Mouse (Mus musculus): ENCODE measurements at regions not wholly inside any gene's neighbourhood (a gene's known extent, or its start where the extent isn't known, plus 50 kb on each side); places are given as distances from the start of the nearest gene placed in this dataset.
"Not testable (repeated sequence)": the region's sequence is repeated elsewhere in the genome, so short reads cannot be mapped to it uniquely, and the experiment has no call there.

DNA sequence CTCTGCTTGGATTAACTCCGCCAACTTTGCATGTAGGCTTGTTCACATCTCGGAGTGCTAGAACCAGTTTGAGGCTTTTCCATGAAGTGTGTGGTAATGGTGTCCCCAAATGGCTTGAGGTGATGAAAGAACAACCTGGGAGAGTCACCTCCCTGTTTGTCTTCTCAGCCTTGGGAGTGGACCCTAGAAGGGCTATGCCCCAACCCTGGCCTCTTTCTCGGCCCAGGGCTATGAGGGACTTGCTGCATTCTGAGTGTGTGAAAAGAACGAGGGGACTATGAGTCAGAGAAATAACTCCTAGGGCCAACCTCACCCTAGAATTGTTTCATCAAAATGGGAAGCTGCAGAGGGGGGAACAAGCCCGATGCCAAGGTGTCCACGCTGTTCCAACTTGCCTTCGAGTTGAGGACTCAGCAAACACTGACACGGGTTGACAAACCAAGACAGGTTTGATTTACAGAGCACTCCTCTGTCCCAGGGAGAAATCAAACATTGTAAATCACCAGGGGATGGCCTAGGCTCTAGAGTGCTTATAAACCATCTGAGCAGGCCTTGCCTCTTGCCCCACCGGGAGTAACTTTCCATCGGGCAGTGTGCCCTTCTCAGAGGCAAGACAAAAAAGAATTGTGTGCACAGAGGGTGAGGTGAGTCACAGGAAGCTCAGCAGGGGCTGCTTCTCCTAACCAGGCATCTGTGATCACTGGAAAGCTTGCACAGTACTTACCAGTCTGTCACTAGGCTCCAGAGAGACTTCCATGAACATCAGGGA lies 186.3 kb upstream of the Tmem45b start:
- no peak for DNase-seq

DNA sequence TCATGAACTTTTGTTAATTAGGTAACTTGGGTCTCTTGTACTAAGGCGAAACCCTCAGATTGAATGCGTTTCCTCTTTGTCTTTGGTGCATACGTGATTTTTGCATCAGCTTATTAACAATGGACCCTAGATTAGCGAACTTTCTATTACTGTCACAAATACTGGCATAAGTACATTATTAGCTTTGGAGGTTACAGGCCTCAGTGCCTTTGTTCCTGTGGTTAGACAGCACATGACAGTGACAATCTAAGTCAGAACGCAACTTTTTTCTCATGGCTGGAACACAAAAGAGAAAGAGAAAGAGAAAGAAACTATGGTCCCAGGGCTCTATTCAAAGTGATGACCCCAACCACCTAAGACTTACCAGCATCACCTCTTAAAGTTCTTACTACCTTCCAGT lies 184.8 kb upstream of the Tmem45b start:
- no peak for DNase-seq

DNA sequence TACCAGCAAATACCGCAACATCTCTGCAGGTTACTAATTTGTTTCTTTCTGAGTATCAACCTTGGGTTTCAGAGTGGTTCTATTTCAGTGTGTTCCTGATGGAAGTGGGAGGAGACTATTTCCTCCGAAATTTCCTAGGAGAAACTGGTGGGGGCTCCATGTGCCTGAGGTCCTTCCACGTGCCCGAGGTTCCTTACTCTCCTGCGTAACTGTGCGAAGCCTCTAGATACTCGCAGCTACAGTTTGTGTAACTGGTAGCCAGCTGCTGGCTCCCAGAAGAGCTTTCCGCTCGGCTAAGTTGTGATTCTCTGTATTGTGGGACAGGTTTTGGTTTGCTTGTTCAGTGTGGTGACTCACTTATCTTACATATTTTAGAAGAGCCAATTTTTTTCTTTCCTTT lies 184.3 kb upstream of the Tmem45b start:
- DNase-seq: no peak

DNA sequence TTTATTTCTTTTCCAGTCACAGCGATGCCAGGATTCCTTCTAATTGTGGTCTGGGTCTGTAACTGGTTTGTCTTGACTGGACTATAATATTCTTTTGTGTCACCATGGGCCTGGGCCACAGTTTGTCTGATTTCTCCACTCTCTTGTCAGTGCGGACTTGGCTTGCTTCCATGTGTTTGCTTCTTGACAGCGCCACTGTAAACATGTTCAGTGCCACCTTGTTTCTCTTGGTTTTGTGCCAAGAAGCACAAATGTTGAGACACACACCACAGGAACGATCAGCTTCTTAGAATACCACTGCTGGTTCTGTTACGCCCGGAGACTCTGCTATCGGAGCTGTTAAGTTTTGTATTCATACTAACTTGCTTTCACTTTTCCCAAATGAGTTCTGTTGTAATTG lies 180.9 kb upstream of the Tmem45b start:
- no peak for DNase-seq

DNA sequence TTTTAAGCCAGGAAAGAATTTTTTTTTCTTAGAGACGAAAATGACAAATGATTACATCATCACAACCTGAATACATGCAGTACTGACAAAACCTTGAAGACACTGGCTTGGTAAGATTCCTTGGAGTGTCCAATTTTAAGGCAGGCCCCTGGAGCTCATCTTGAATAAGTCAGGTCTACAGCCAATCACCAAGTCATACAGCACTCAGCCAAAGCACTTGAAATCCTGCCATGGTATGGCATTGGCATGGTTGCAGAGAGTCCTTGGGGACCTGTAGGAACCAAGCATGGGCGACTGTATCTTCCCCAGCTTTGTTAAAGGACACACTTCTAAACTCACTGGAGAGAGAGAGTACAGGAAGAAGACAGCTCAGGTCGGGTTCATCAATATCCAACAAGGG lies 179.8 kb upstream of the Tmem45b start:
- no peak for DNase-seq

DNA sequence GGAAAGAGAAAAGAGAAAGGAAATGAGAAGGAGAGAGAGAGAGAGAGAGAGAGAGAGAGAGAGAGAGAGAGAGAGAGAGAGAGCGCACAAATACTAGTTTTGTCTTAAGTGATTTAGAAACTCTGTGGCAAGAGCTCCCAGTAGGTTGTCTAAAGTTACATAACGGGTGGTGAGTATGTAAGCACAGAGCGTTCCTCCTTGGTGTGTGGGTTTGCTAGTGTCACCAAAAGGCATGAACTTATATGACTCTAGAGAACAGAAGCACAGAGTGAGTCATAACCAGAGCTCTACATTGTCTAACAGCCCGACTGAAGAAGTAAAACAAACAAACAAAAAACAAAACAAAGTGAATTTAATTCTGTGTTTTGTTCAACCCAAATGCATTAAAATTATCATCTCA lies 177.9 kb upstream of the Tmem45b start:
- no peak for DNase-seq

DNA sequence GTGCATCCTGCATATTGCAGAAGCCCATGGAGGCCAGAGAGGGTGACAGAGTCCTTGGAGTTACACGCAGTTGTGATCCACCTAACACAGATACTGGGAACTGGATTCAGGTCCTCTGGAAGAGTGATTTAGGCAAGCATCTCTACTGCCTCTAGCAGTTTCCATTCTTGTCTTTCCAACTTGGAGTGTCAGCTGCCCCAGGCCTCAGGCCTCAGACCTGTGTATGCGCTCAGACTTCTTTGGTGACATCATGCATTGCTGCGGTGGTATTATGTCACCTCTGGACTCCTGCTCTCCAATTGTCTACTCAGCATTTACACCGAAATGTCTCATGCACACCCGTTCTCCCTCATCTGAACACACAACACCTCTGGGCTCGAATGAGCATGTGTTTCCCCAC lies 164.0 kb upstream of the Tmem45b start:
- DNase-seq: no peak

DNA sequence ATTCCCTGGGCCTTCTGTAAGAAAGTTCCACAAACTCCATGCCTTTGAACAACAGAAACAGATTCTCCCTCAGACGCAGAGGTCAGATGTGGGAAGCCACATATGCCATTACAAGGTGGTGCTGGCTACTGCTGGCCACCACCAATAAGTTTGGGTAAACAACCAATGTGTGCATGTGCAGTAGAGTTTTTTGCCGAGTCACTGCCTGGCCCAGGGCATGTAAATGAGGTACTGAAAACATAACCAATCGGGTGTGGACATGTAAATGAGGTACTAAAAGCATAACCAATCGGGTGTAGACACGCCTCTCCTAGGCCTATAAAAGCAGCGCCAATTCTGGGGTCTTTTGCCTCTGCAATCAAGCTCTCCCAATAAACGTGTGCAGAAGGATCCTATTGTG lies 157.3 kb upstream of the Tmem45b start:
- not testable (repeated sequence) for DNase-seq

DNA sequence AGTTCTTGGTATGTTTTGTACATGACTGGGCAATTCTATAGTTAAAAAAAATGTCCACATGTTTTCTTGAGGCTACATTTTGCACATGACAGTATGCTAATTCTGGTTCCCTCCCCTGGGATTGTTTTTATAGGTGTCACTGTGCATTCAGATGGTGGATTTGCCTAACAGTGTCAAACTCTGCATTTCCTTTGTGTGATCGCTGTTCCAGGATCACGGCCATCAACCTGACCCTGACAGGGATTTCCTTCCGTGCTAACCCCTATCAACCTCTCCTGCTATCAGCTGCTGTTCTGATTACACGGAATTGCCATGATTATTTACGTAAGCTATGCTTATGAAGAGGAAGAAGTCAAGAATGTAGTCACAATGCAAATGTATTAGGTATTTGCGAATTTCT lies 155.1 kb upstream of the Tmem45b start:
- no peak for DNase-seq

DNA sequence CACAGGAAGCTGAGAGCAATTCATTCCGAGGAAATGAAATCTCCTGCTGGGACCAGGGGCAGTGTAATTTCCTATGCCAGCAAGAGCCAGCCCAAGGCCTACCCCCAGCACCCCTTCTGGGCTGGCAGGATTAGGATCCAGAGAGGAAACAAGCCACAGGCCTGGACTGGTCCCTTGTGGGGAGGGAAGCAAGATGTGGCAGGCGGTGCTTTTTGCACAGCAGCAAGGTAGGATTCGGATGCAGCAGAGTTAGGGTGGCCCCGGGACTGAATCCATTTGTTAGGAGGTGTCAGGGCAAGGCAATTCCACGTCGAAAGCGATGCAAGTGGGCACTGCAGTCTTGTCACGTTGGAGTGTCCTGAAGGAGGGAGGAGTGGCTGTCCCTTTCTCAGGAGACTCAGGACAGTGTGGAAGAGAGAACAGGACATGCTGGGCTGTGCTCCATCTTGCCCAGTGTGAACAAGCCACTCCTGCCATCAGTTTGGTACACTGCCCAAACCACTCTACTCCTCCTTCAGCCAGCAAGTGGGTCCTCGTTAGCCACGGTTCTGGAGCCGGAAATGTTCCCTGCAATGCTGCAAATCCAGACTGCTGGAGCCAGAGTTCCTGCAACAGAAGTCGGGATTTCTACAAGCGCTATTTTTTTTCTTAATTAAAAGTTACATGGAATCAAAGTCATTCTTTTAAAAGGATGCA lies 150.1 kb upstream of the Tmem45b start:
- DNase-seq: no peak

DNA sequence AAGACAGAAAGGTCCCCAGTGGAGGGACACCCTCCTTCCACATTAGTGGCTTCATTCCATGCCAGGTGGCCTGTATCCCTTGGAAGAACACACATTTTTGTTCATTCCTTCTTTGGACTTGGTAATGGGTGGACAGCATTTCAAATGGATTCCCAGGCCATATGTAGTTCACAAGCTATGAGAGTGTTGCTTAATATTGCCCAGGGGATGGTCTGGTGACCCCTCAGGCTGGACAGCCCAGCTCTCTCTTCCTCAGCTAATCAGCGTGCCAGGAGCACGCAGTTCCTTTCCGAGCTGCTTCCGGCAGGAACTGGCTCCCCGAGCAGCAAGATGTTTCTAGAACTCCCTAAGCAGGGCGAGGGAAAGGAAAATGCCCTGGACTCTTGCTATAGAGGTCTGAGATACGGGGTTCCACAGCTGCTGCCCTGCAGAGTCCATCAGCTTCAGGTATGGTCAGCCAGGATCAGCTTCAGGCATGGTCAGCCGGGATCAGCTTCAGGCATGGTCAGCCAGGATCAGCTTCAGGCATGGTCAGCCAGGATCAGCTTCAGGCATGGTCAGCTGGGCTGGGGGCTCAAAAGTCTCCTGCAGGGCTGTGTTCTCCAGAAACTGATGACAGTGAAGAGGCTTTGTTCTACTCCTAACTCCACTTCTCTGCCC lies 146.9 kb upstream of the Tmem45b start:
- no peak for DNase-seq

DNA sequence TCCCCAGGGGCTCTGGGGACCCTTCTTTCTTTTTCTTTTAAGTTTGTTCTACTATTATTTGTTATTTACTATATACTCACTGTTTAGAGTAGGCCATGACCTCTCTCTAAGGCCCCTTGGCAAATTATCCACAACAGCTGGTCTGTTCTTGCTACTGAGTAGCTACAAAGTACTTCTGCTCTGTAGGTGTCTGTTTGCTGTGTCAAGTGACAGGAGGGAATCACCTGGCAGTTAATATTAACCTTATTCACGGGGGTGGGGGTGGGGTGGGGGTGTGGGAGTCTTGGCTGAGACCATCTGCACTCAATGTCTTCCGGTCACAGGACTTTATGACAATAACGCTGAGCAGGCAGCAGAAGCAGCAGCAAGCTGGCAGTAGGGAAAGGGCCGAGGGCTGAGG lies 146.4 kb upstream of the Tmem45b start:
- DNase-seq: no peak

DNA sequence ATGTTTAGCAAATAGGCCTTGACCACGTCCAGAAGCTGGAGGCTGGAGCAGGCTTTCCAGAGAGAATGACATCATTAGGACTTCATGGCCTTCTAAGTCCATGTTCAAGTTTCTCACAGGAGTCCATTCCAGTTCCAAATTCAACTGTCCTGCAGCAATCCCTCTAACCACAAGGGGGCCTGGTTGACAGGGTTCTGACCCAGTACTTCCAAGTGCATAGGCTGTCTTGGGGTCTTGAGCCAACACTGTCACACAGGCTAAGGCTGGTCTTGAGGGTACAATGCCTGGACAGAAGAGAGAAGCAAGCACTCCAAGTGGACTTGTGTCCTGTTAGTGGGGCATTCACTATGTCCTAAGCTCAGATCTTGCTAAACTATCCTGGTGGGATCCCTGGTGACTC lies 145.9 kb upstream of the Tmem45b start:
- peak; percentile 4 for DNase-seq

DNA sequence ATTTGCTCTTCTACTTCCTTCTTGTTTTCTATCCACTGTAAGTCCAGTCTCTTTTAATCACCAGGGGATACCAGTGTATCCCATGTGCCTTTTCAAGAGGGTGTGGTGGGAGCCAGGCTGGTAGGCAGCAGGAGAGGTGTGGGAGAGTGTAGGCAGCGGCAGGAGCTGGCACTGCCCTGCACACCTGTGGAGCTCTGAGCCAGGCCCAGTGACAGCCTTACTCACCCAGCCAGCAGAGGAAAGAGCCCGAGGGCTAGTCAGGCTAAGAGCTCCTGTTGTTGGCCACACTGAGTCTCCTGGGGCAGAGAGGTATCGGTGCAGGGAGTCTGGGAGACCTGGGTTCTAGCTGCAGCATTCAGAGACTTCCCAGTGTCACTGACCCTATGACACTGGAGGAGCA lies 145.5 kb upstream of the Tmem45b start:
- no peak for DNase-seq

DNA sequence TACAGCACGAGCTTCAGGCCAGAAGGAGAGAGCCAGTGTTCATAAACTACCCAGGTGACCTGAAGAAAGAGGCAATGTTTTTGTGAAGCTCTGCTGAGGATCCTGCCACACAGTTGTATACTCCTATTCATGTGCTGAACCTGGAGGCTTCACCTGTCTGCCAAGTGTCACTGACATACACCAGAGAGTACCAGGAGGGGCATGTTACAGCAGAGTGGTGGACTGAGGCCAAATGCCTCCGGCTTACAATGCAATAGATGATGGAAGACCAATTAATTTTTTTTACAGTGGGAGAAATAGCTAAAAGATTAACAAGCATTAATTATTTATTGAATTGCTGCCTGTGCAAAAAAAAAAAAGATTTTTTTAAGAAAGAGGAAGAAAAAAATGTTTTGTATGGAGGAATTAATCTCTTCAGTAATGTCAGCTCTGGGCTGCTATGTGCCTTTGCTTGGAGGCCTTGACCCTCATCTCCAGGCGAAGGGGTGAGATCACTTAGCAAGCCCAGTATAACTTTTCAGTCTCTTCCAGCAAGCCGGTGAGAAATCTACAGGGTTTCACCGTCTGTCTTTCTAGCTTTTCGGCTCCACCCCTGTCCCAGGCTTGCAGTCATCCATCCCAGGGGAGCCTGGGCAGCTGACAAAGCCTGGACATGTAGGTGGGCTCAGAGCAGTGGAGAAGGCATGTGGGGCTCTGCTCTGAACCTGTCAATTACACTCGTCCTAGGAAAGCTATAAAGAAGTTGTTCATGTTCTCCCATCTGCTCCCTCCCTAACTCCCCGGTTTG lies 144.0 kb upstream of the Tmem45b start:
- DNase-seq: no peak

DNA sequence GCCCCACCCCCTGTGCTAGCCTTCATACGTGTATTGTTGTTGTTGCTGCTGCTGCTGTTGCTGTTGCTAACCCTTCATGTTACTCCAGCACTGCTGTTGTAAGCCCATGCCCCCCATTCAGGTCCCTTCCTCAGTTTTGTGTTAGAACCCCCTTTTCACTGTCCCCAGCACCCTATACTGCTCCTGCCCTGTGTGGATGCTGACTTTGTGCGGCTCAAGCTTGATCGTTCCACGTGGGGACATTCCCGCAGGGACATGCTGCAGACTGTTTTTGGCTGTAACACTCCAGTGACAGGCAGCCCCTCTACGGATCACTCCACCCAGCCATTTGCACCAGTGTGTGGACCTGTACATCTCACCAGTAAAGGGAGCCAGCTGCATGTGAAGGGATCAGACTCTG lies 142.7 kb upstream of the Tmem45b start:
- no peak for DNase-seq

DNA sequence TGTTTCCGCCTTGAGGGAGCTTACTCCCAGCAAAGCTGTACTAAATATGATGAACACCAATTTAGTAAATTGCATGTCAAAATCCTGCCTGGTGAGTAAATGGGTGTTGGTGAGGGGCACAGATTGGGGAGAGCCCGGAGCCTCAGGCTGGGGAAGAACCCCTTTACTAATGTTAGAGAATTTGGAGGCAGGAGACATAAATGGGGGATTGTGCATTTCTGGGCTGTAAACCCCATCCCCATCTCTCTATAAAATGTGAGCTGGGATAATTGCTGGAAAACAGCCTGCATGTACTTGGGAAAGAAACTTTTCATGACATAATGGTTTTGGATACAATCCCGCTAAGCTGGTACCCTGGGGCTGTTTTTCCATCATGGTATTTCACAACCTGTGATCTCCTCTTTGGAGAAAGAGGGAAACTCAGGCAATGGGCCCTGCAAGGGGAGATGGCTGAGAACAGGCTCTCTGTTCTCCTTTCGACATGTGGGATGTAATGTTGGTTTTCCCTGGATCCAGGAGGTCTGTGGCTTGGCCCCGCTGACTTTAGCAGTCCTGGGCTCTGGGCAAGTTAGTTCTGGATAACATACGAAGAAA lies 140.3 kb upstream of the Tmem45b start:
- DNase-seq: no peak

DNA sequence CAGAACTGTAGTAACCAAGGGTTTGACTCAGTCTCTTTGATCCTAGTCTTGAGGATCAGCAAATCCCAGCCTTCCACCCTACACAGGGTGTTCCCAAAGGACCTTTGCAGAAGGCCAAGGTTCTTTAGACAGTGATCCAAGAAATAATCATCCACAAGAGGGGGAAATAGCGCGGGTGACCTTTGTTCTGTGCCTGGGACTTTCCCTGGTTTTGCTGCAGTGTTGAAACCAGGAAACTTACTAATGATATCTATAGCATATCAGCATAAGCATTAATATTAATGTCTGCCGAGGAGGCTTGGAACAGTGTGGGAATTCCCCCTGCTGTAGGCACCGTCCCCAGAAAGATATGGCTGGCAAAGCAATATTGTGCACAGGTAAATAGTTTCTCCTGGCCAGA lies 138.4 kb upstream of the Tmem45b start:
- DNase-seq: no peak

DNA sequence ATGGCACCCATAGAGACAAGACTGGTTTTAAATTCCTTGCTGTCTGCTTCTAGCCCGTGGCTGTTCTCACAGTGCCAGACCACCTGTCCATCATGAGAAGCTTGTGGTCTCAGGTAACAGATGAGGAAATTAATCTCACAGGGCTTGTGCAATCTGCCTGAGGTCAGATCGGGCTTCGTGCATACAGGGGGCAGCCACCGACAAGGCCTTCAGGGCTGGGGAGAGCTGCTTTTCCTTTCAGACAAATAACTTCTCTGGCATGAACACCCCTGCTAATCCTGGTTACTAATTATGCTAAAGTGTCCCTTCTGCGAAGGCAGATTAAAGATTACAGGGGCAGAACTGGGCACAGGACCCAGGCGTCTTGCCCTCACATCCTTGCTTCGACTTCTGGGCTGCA lies 130.8 kb upstream of the Tmem45b start:
- no peak for DNase-seq

DNA sequence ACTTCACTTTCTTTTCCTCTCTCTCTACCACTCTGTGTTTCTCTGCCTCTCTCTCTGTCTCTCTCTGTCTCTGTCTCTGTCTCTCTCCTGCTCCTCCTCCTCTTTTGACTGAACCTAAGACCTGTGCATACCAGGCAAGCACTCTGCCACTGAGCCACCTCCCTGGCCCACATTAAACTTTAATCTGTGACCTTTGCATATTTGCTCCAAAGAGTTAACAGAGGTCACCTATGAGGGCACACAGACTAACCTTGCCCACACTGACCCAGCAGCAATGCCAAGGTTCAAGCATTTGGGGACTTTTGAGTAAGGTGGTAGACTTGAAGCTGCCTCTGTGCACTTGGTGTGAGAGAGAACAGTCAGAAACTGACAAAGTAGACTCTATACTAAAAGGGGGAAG lies 123.4 kb upstream of the Tmem45b start:
- DNase-seq: no peak

DNA sequence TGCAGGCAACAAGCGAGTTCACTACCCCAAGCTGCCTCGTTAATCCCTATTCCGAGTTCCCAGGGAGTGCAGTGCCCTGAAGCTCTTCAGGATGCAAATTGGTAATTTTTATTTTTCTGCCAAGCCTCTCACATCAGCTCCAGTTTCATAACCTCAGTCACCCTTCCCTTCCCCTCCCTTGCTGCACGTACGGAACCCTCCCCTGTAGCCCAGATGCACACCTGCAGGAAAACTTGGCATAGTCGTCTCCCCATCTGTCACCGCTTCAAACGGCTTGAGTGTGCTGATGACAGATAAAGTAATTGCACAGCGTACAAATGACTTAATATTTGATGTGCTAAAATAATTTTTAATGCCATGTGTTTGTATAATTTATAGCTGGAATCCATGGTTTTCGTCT lies 119.7 kb upstream of the Tmem45b start:
- DNase-seq: no peak

DNA sequence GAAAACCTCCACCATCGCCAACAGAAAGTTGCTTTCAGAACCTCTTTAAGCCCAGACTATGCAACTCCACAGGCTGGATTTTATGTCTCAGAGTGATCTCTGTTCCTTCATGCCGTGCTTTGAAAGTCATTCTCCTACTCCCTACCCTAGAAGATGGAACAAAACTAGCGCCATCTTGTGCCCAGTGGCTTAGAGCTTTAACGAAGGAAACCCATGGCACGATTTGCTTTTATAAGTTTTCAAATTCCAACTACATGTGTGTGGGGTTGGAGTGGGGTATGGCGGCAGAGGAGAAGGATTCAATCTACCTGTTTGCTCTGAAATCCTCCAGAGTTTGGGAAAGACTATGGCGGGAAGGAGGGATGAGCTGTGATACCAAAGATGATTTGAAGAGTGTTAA lies 118.7 kb upstream of the Tmem45b start:
- no peak for DNase-seq
